Mouse (Mus musculus) midbrain, embryonic 10.5 days (tissue): Measurements from ENCODE around the gene Hid1. TPM values are rescaled to one million over a fixed set of nuclear protein-coding genes. Genes with fewer than 3 reads are reported as not detected.

Source experiments
- DNase-seq: peaks from one replicate; pipeline ENCODE4 v3.0.0-alpha.2; 2017; ENCODE audit warnings: low spot score
- H3K27ac ChIP-seq: fragments of 300-500 bp; sonication (generic); replicated peaks from 2 replicates; pipeline ENCODE4 v1.5.1; 2016; ENCODE audit warnings: mild to moderate bottlenecking
- H3K27me3 ChIP-seq: fragments of 300-500 bp; sonication (generic); 2 replicates; pipeline ENCODE4 v1.6.1; 2016; ENCODE audit warnings: low read depth, mild to moderate bottlenecking; ENCODE audit not compliant: poor library complexity, severe bottlenecking
- H3K36me3 ChIP-seq: fragments of 300-500 bp; sonication (generic); 2 replicates; pipeline ENCODE4 v1.6.1; 2016; ENCODE audit warnings: mild to moderate bottlenecking, moderate library complexity
- H3K4me1 ChIP-seq: fragments of 300-500 bp; sonication (generic); 2 replicates; pipeline ENCODE4 v1.6.1; 2016
- H3K4me3 ChIP-seq: fragments of 300-500 bp; sonication (generic); 2 replicates; pipeline ENCODE4 v1.5.1; 2016; ENCODE audit warnings: mild to moderate bottlenecking, moderate library complexity
- H3K9me3 ChIP-seq: fragments of 300-500 bp; sonication (generic); replicated peaks from 2 replicates; pipeline ENCODE4 v1.6.1; 2016; ENCODE audit warnings: mild to moderate bottlenecking
- WGBS: fragments of 180-500 bp; shearing (Covaris S2); methylation state at CpG from one replicate; pipeline ENCODE4 v1.1.7; 2016; 5-methylcytosine and 5-hydroxymethylcytosine counted together
- polyA plus RNA-seq: library from polyadenylated mRNA; unstranded; fragments of >200 nt; fragmentation: Nextera tagmentation; extraction: Ambion mirVana; gene quantifications from 2 replicates; pipeline ENCODE4 v1.2.1, GENCODE M21; 2016

Hid1 gene
- polyA plus RNA-seq, 1 experiment from 2014 or later: 12.1 TPM

- Histone ChIP-seq H3K4me3 (no peak overlapping the region), H3K9me3 (no peaks in the 10 kb centered on the region), H3K36me3 (no peaks in the 10 kb centered on the region), H3K4me1 (peaks cover 13% of the 10 kb centered on the region), H3K27ac (no peak overlapping the region), H3K27me3 (peaks cover 92% of the 10 kb centered on the region)
- DNase-seq: no peak
- WGBS: 46% methylated on average over 2 of the region's 2 CpGs
Observed at GRCm38 (mm10) chr11:115372737-115373136, 5.2 kb upstream of the Hid1 start.

GRCm38 (mm10) chr11:115372015-115372414 lies 4.5 kb upstream of the Hid1 start:
- DNase-seq: no peak
- H3K36me3 ChIP-seq: no peaks in the 10 kb centered on the region
- no peak overlapping the region for H3K27ac ChIP-seq
- no peak overlapping the region for H3K4me3 ChIP-seq
- 63% methylated on average over 1 of the region's 1 CpGs for WGBS
- no peaks in the 10 kb centered on the region for H3K9me3 ChIP-seq
- H3K4me1 ChIP-seq: peaks cover 21% of the 10 kb centered on the region
- H3K27me3 ChIP-seq: peaks cover 99% of the 10 kb centered on the region

- WGBS: 73% methylated on average over 8 of the region's 8 CpGs
- Histone ChIP-seq H3K27ac (no peak overlapping the region), H3K9me3 (no peaks in the 10 kb centered on the region), H3K4me1 (peaks cover 27% of the 10 kb centered on the region), H3K36me3 (no peaks in the 10 kb centered on the region), H3K27me3 (peaks cover 100% of the 10 kb centered on the region), H3K4me3 (no peak overlapping the region)
- DNase-seq: no peak
Observed at GRCm38 (mm10) chr11:115371354-115371753, 3.8 kb upstream of the Hid1 start.

GRCm38 (mm10) chr11:115370368-115370767 lies 2.8 kb upstream of the Hid1 start:
- Histone ChIP-seq H3K4me3 (no peak overlapping the region), H3K27ac (no peak overlapping the region), H3K9me3 (no peaks in the 10 kb centered on the region), H3K4me1 (peaks cover 33% of the 10 kb centered on the region), H3K36me3 (no peaks in the 10 kb centered on the region), H3K27me3 (peaks cover 100% of the 10 kb centered on the region)
- 70% methylated on average over 7 of the region's 7 CpGs for WGBS
- DNase-seq: no peak

GRCm38 (mm10) chr11:115366706-115367394 lies 706 bp downstream of the Hid1 start:
- peak; percentile 42 for DNase-seq
- Histone ChIP-seq H3K9me3 (no peaks in the 10 kb centered on the region), H3K4me1 (peaks cover 21% of the 10 kb centered on the region), H3K27ac (peak overlapping the region; percentile 82), H3K27me3 (peaks cover 72% of the 10 kb centered on the region), H3K4me3 (peak overlapping the region; percentile 76), H3K36me3 (no peaks in the 10 kb centered on the region)
- WGBS: 1% methylated on average over 28 of the region's 28 CpGs

GRCm38 (mm10) chr11:115366039-115366705 lies 1.4 kb downstream of the Hid1 start:
- 44% methylated on average over 7 of the region's 7 CpGs for WGBS
- DNase-seq: no peak
- Histone ChIP-seq H3K9me3 (no peaks in the 10 kb centered on the region), H3K27ac (0 out of 2 replicates have a peak overlapping the region, but pooled peaks have one; percentile 23), H3K36me3 (no peaks in the 10 kb centered on the region), H3K27me3 (peaks cover 65% of the 10 kb centered on the region), H3K4me1 (peaks cover 21% of the 10 kb centered on the region), H3K4me3 (peak overlapping the region; percentile 76)

GRCm38 (mm10) chr11:115364136-115364535 lies 3.4 kb downstream of the Hid1 start:
- Histone ChIP-seq H3K27me3 (peaks cover 50% of the 10 kb centered on the region), H3K36me3 (no peaks in the 10 kb centered on the region), H3K27ac (no peak overlapping the region), H3K9me3 (no peaks in the 10 kb centered on the region), H3K4me1 (peaks cover 28% of the 10 kb centered on the region), H3K4me3 (no peak overlapping the region)
- 97% methylated on average over 3 of the region's 3 CpGs for WGBS
- no peak for DNase-seq

- Histone ChIP-seq H3K9me3 (no peaks in the 10 kb centered on the region), H3K4me3 (no peak overlapping the region), H3K4me1 (peaks cover 26% of the 10 kb centered on the region), H3K27ac (peak overlapping the region; percentile 63), H3K27me3 (peaks cover 33% of the 10 kb centered on the region), H3K36me3 (peaks cover 5% of the 10 kb centered on the region; the same call in 1 of the 2 replicates)
- WGBS: 73% methylated on average over 6 of the region's 6 CpGs
- no peak for DNase-seq
Observed at GRCm38 (mm10) chr11:115359726-115360125, 7.8 kb downstream of the Hid1 start.

GRCm38 (mm10) chr11:115359293-115359692 lies 8.3 kb downstream of the Hid1 start:
- Histone ChIP-seq H3K4me3 (no peak overlapping the region), H3K9me3 (no peaks in the 10 kb centered on the region), H3K36me3 (peaks cover 5% of the 10 kb centered on the region; the same call in 1 of the 2 replicates), H3K27ac (peak overlapping the region; percentile 63), H3K4me1 (peaks cover 26% of the 10 kb centered on the region), H3K27me3 (peaks cover 37% of the 10 kb centered on the region)
- WGBS: 61% methylated on average over 3 of the region's 3 CpGs
- no peak for DNase-seq

GRCm38 (mm10) chr11:115358468-115358867 lies 9.1 kb downstream of the Hid1 start:
- Histone ChIP-seq H3K27ac (peak overlapping the region; percentile 63; the same call in 1 of the 2 replicates), H3K36me3 (peaks cover 5% of the 10 kb centered on the region; the same call in 1 of the 2 replicates), H3K4me1 (peaks cover 26% of the 10 kb centered on the region), H3K9me3 (no peaks in the 10 kb centered on the region), H3K27me3 (peaks cover 40% of the 10 kb centered on the region), H3K4me3 (no peak overlapping the region)
- peak; percentile 62 for DNase-seq
- WGBS: 21% methylated on average over 5 of the region's 5 CpGs

- DNase-seq: peak; percentile 82
- peaks cover 17% of the 10 kb centered on the region for H3K36me3 ChIP-seq
- no peak overlapping the region for H3K27ac ChIP-seq
- H3K4me1 ChIP-seq: peaks cover 19% of the 10 kb centered on the region
- H3K4me3 ChIP-seq: no peak overlapping the region
- no peaks in the 10 kb centered on the region for H3K9me3 ChIP-seq
- peaks cover 62% of the 10 kb centered on the region for H3K27me3 ChIP-seq
- WGBS: 11% methylated on average over 8 of the region's 8 CpGs
Observed at GRCm38 (mm10) chr11:115354183-115354582, 13.4 kb downstream of the Hid1 start.

GRCm38 (mm10) chr11:115353375-115353774 lies 14.2 kb downstream of the Hid1 start:
- H3K4me1 ChIP-seq: peaks cover 17% of the 10 kb centered on the region
- peaks cover 17% of the 10 kb centered on the region for H3K36me3 ChIP-seq
- peaks cover 70% of the 10 kb centered on the region for H3K27me3 ChIP-seq
- H3K27ac ChIP-seq: no peak overlapping the region
- 93% methylated on average over 5 of the region's 5 CpGs for WGBS
- no peak for DNase-seq
- no peaks in the 10 kb centered on the region for H3K9me3 ChIP-seq
- no peak overlapping the region for H3K4me3 ChIP-seq

- no peak overlapping the region for H3K4me3 ChIP-seq
- 84% methylated on average over 4 of the region's 4 CpGs for WGBS
- peaks cover 12% of the 10 kb centered on the region for H3K36me3 ChIP-seq
- H3K9me3 ChIP-seq: no peaks in the 10 kb centered on the region
- H3K27me3 ChIP-seq: peaks cover 66% of the 10 kb centered on the region
- peaks cover 12% of the 10 kb centered on the region for H3K4me1 ChIP-seq
- no peak for DNase-seq
- no peak overlapping the region for H3K27ac ChIP-seq
Observed at GRCm38 (mm10) chr11:115349976-115350375, 17.6 kb downstream of the Hid1 start.
